Mouse (Mus musculus) kidney, postnatal 0 days (tissue): Measurements from ENCODE around the gene Fam117a. TPM values are rescaled to one million over a fixed set of nuclear protein-coding genes. Genes with fewer than 3 reads are reported as not detected.
"Not testable (repeated sequence)": the region's sequence is repeated elsewhere in the genome, so short reads cannot be mapped to it uniquely, and the experiment has no call there.

ENCODE experiments used
- ATAC-seq: fragments of 200-750 bp; cut with Nextera tagmentation; replicated peaks from 2 replicates; pipeline ENCODE4 v1.8.0; 2017; ENCODE audit warnings: low read depth, moderate number of reproducible peaks, moderate TSS enrichment, moderate library complexity; ENCODE audit not compliant: low FRiP score
- DNase-seq: peaks from one replicate; pipeline ENCODE4 v3.0.0-alpha.2; 2016; ENCODE audit warnings: low spot score
- H3K27ac ChIP-seq: fragments of 300-500 bp; sonication (generic); 2 replicates; pipeline ENCODE4 v1.5.1; 2014; ENCODE audit warnings: mild to moderate bottlenecking
- H3K27me3 ChIP-seq: fragments of 300-500 bp; sonication (generic); 2 replicates; pipeline ENCODE4 v1.6.1; 2014; ENCODE audit warnings: low read length, mixed read lengths; ENCODE audit not compliant: insufficient read depth
- H3K36me3 ChIP-seq: fragments of 300-500 bp; sonication (generic); 2 replicates; pipeline ENCODE4 v1.6.1; 2014; ENCODE audit warnings: low read length, mixed read lengths; ENCODE audit not compliant: insufficient read depth
- H3K4me1 ChIP-seq: fragments of 300-500 bp; sonication (generic); replicated peaks from 2 replicates; pipeline ENCODE4 v1.6.1; 2014; ENCODE audit warnings: antibody characterized with exemption, low read length, mixed read lengths; ENCODE audit not compliant: insufficient read depth
- H3K4me2 ChIP-seq: fragments of 300-500 bp; sonication (generic); 2 replicates; pipeline ENCODE4 v1.6.1; 2014; ENCODE audit warnings: mild to moderate bottlenecking, low read length, moderate library complexity, mixed read lengths
- H3K4me3 ChIP-seq: fragments of 300-500 bp; sonication (generic); replicated peaks from 2 replicates; pipeline ENCODE4 v1.5.1; 2014; ENCODE audit warnings: low read depth, low read length
- H3K9ac ChIP-seq: fragments of 300-500 bp; sonication (generic); 2 replicates; pipeline ENCODE4 v1.6.1; 2014; ENCODE audit warnings: low read depth, low read length
- H3K9me3 ChIP-seq: fragments of 300-500 bp; sonication (generic); replicated peaks from 2 replicates; pipeline ENCODE4 v1.6.1; 2016; ENCODE audit warnings: low read length, inconsistent platforms, mixed read lengths
- CTCF ChIP-seq: IDR thresholded peaks from 2 replicates; pipeline ENCODE4 v1.5.1; 2016; ENCODE audit warnings: antibody characterized with exemption, low read depth, mild to moderate bottlenecking, moderate library complexity
- WGBS: fragments of 180-500 bp; shearing (Covaris S2); extraction: QIAGEN DNeasy Blood & Tissue Kit; methylation state at CpG from one replicate; pipeline ENCODE4 v1.1.7; 2014; 5-methylcytosine and 5-hydroxymethylcytosine counted together
- polyA plus RNA-seq: library from polyadenylated mRNA; unstranded; fragments of >200 nt; fragmentation: Nextera tagmentation; extraction: Ambion mirVana; gene quantifications from 2 replicates; pipeline ENCODE4 v1.2.1, GENCODE M21; 2015

Gene Fam117a
- polyA plus RNA-seq, 1 experiment from 2014 or later: 10.0 TPM

DNA sequence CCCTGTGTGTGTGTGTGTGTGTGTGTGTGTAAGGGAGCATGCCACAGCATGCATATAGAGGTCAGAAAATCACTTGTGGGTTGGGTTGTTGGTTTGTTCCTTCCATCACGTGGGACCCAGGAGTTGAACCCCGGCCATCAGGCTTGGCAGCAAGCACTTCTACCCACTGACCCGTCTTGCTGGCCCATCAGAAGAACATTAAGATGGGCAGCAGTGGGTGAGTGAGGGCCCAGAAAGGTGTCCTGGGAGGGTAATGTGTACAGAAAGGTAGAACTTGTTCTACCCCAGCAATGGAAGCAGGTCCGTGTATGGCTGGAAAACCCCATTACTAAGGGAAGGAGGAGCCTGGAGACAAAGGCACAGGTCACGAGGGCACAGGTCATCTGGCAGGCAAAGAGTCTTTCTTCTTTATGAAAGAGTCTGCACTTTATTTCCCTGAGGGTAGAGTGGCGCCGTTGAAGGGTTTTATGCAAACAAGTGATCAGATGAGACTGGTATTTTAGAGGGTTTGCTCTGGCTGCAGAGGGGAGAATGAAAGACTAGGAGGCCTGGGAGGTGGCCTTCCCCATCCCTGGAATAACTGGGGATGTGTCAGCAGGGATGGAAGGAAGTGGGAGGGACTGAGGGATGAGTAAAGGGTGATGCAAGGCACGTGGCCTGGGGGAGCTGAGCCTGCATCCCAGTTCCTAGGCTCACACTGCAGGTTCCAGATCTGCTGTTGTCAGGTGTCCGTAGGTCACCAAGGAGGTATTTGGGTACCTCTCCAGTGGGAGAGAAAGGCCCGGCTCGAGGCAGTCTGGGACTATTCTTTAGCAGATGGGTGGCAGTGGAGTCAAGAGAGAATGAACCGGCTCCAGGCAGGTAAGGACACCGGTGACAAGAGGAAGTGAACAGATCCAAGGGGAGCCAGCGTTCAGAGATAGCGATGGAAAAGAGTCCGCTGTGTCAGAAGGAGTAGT is 66.8 kb downstream of the Fam117a start:
- no peak for ATAC-seq
- Histone ChIP-seq H3K4me3 (no peak overlapping the region), H3K27ac (no peak overlapping the region), H3K27me3 (no peaks in the 10 kb centered on the region), H3K9ac (no peak overlapping the region), H3K4me2 (no peak overlapping the region), H3K9me3 (no peaks in the 10 kb centered on the region), H3K36me3 (no peaks in the 10 kb centered on the region), H3K4me1 (0 out of 2 replicates have a peak, but pooled peaks cover 3% of the 10 kb centered on the region)
- WGBS: 68% methylated on average over 16 of the region's 16 CpGs
- DNase-seq: no peak
- no peak for TF ChIP-seq CTCF

DNA sequence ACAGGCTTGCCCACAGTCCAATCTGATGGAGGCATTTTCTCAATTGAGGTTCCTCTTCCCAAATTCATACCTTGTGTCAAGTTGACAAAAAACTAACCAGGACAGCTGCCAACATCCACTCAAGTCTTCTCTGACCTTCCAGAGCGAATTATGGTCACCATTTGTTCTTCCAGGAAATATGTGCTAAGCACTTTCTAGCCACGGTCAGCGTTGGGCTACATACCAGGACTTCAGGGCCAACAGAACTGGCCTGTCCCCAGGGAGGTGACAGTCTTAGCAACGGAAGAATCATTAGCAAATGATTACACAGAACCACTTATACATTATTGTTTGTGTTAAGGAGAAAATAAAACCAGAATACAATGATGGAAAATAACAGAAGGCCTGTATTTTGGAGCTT is 69.0 kb downstream of the Fam117a start:
- DNase-seq: no peak
- 70% methylated on average over 4 of the region's 4 CpGs for WGBS
- H3K4me2 ChIP-seq: no peak overlapping the region

DNA sequence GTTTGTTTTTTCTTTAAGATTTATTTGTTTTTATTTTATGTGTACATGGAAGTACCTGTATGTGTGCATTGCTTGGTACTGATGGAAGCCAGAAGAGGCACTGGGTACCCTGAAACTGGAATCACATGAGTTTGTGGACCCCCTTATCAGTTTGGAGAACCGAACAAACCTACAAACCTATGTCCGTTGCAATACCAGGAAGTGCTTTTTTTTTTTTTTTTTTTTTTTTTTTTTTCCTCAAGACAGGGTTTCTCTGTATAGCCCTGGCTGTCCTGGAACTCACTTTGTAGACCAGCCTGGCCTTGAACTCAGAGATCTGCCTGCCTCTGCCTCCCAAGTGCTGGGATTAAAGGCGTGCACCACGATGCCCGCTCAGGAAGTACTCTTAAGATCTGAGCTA is 69.6 kb downstream of the Fam117a start:
- 98% methylated on average over 5 of the region's 5 CpGs for WGBS
- not testable (repeated sequence) for H3K9me3 ChIP-seq, H3K27ac ChIP-seq, H3K36me3 ChIP-seq, ATAC-seq, H3K4me3 ChIP-seq, H3K9ac ChIP-seq, H3K4me1 ChIP-seq, DNase-seq, H3K27me3 ChIP-seq, H3K4me2 ChIP-seq

More for the DNA sequence above, 69.0 kb downstream of the Fam117a start:
- Histone ChIP-seq H3K4me3 (no peak overlapping the region), H3K4me1 (0 out of 2 replicates have a peak, but pooled peaks cover 3% of the 10 kb centered on the region), H3K9ac (no peak overlapping the region), H3K27ac (no peak overlapping the region), H3K36me3 (no peaks in the 10 kb centered on the region), H3K9me3 (no peaks in the 10 kb centered on the region), H3K27me3 (no peaks in the 10 kb centered on the region)
- no peak for TF ChIP-seq CTCF
- no peak for ATAC-seq

DNA sequence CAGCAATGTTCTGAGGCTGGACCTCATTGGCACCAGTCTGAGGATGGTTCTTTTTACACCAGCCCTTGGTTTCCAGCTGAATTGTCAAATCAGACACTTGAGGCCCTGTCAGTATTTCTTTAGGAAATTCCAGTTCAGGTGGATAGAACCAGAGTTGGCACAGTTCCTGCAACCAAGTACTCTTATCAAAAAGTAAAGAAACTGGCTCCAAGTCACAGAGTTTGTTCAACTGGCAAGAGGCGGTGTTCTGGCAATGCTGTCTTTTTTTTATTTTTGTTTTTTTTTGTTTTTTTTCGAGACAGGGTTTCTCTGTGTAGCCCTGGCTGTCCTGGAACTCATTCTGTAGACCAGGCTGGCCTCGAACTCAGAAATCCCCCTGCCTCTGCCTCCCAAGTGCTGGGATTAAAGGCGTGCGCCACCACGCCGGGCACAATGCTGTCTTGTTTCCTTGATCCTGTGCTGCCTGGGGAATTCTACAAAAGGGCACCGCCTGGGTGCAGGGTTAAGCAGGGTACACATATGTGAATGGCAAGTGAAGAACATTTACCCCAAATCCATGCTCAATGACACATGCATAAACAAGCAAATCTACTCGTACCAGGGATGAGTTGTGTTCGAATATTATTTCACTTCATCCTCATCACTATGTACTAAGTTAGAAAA is 72.8 kb downstream of the Fam117a start:
- DNase-seq (no peak), ATAC-seq (no peak)
- H3K9ac ChIP-seq: no peak overlapping the region
- WGBS: 86% methylated on average over 10 of the region's 10 CpGs
- H3K27ac ChIP-seq: no peak overlapping the region
- TF ChIP-seq CTCF: no peak
- no peaks in the 10 kb centered on the region for H3K4me1 ChIP-seq
- H3K4me2 ChIP-seq: no peak overlapping the region
- no peaks in the 10 kb centered on the region for H3K36me3 ChIP-seq
- H3K27me3 ChIP-seq: no peaks in the 10 kb centered on the region
- no peaks in the 10 kb centered on the region for H3K9me3 ChIP-seq
- H3K4me3 ChIP-seq: no peak overlapping the region

DNA sequence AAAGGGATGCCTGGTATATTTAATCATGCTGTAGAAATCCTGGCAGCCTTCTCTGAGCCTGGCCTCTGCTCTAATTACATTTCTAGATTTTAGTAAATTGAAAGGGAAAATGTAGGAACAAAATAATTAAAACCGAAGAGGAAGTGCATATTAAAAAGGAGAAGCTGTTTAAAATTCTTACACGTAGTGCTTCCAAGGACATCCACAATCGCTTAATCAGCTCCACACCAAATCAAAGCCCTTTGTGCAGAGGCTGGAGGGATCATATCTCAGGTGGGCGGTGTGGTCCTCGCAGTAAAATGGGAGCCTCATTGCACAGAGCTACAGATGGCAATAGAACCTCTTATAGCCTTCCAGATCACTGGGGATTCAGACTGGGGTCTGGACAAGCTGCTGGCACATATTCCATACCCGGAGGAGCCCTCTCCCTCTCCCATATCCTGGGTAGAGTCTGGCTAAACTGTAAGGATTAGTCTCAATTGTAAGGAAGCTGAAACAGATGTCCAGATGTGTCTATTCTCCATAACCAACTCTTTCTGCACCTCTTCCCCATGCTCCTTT is 74.7 kb downstream of the Fam117a start:
- H3K9me3 ChIP-seq: no peaks in the 10 kb centered on the region
- TF ChIP-seq CTCF: no peak
- no peak overlapping the region for H3K9ac ChIP-seq
- DNase-seq (no peak), ATAC-seq (no peak)
- H3K4me2 ChIP-seq: no peak overlapping the region
- no peaks in the 10 kb centered on the region for H3K27me3 ChIP-seq
- WGBS: 60% methylated on average over 6 of the region's 6 CpGs
- H3K4me3 ChIP-seq: no peak overlapping the region
- peaks cover 7% of the 10 kb centered on the region; the same call in 1 of the 2 replicates for H3K4me1 ChIP-seq
- no peaks in the 10 kb centered on the region for H3K36me3 ChIP-seq
- no peak overlapping the region for H3K27ac ChIP-seq

DNA sequence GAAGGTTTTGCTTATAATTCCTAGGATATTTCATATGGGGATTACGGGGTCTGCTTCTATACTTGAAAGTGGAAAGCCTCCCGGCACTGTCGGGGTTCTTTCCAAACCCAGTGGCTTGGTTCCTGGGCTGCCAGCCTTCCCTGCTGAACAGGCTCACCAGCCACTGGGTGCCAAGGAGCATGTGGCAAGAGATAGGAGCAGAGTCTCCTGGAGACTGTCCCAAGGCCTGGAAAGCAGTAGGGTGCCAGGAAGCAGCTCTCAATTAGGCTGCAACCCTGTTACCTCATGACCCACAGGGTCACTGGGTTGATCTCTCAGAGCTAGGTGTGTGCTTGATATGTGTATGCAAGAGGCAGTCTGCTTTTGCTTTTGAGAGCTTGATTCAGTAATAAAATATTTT is 75.8 kb downstream of the Fam117a start:
- no peak overlapping the region for H3K4me2 ChIP-seq
- peaks cover 7% of the 10 kb centered on the region; the same call in 1 of the 2 replicates for H3K4me1 ChIP-seq
- no peak for ATAC-seq
- no peak for TF ChIP-seq CTCF
- WGBS: 90% methylated on average over 3 of the region's 3 CpGs
- no peaks in the 10 kb centered on the region for H3K36me3 ChIP-seq
- H3K9ac ChIP-seq: no peak overlapping the region
- H3K4me3 ChIP-seq: no peak overlapping the region
- DNase-seq: no peak
- H3K9me3 ChIP-seq: no peaks in the 10 kb centered on the region
- no peaks in the 10 kb centered on the region for H3K27me3 ChIP-seq
- H3K27ac ChIP-seq: no peak overlapping the region
